Mouse (Mus musculus): ENCODE measurements around the gene Dnmt3c. TPM values are rescaled to one million over a fixed set of nuclear protein-coding genes. Genes with fewer than 3 reads are reported as not detected.
"Not testable (repeated sequence)": the region's sequence is repeated elsewhere in the genome, so short reads cannot be mapped to it uniquely, and the experiment has no call there.

The Dnmt3c gene
- not detected for total RNA-seq (2021)

DNA sequence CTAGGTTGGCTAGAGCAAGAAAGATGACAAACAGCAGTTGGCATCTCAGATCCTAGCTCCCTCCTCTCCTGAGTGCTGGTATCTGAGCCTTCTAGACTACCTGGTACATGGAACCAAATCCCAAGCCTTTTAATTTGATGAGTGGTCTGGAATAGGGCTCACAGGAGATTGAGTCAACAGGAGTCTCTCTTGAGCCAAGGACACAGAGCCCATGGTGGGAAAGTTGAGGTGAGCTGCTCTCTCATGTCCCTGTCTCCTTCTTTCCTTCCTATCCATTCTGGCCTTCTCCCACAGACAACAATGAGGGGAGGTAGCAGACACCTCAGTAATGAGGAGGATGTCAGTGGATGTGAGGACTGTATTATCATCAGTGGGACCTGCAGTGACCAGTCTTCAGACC, at the start of gene Dnmt3c:
Gene Dnmt3c (plus strand): TSS at position 301 of the 400 bp plus-strand sequence.
- no peak for DNase-seq

DNA sequence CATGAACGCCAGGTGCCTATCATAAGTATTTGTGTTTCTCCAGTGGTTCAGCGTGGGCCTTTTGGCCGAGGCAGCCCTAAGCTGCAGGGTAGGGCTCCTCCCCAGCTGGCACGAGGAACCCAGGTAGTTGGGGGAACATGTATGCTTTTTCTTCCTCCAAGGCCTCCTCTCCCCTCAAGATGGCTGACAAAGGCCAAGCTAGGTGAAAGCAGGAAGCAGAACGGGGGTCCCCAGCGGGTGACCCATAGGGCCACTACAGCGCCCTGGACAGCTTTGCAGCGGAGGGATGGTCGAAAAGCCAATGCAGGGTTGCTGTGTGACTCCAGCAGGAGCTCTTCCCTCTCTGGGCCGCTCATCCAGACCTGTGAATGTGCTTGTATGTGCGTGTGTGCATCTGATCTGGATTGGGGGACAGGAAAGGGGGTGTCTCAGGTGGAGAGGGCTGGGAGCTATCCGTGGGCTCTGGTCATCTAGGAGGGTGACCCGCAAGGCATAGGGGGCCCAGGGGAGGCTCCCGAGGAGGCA, 47.6 kb upstream of the Dnmt3c start:
- no peak for DNase-seq

DNA sequence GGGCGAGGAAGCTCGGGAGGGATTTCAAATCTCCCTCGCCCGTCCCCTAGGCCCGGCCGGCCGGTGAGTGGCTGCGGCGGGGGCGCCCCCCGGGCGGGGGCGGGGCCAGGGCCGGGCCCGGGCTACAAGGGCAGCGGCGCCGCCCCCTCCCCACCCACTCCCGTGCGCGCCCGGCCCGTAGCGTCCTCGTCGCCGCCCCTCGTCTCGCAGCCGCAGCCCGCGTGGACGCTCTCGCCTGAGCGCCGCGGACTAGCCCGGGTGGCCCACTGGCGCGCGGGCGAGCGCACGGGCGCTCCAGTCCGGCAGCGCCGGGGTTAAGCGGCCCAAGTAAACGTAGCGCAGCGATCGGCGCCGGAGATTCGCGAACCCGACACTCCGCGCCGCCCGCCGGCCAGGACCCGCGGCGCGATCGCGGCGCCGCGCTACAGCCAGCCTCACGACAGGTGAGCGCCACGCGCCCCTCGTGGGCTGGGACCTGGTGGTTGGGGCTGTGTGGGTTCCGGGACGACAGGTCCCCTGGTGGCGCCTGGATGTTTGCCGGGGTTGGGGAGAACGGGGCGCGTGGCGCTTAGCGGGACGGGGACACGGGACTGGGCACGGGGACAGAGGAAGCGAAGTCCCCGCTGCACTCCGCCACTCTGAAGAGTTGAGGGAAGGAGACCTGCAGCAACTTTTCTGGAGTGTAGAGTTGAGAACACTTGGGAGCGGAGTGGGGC, 47.0 kb upstream of the Dnmt3c start, which contains the start of gene Dnmt3b:
Gene Dnmt3b (plus strand): TSS at position 153 of the 716 bp plus-strand sequence.
- peak; percentile 67 for DNase-seq

DNA sequence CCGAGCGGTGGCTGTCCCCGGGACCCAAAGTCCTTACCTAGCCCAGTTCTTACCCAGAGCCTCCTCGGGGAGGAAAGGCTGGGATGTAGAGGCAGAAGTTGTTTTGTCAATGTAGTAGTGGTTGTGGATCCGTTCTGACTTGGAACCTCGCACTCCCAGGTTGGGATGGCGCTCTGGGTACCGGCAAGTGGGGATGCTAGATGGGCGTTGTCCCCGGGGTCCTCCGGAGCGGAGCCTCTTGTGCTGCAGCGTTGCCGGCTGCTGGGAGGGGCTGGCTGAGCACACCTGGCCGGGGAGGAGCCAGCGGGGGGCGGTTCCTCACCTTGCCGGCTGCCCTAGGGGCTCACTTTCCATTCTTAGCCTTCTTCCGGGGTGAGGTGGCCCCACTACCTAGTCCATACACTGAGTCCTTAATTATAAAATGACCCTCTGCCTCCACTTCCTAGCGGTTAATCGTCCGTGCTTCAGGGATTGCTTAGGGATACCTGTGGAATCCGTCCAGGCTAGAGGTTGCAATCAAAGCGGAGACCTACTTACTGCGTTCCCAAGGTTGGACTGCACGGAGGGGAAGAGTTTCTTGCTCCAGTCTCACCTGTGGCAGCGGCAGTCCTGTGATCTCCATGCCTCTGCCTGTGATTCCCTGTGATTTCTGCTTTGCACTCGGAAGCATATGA, 46.3 kb upstream of the Dnmt3c start:
- no peak for DNase-seq

DNA sequence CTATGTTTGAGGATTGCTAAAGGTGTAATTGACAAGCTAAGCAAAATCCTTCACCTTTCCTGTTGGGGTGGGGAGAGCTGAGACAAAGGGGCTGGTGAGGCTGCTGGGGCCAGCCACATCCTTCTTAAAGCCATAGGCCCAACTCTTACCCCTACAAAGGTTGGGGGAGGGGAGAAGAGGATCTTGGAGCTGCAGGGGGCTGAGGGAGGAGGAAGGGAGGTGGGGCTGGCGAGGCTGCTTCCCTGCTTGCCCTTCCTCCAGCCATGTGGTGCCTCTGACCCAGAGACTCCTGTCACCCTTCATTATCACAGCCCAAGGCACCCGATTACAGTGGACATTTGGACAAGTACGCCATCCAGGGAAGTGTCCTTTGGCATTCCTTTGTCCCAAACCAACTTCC, 44.8 kb upstream of the Dnmt3c start:
- no peak for DNase-seq

DNA sequence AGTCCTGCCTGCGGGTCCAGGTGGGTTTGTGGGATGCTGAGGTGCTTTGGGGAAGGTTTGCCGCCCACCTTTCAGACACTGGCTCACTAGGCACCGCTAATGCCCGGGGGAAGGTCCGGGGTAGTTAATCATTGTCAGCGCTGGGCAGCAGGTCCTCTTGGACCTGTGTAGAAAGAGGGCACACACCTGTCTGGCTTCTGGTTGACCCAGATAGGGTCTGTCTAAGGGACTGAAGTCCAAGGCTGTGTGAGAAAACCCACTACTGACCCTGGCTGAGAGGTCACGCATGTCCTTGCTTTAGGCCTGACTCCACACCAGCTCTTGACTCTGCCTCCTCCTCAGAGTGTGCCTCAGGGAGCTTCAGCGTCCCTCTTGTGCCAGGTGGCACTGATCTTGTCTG, 38.8 kb upstream of the Dnmt3c start:
- DNase-seq, result not testable (repeated sequence)

DNA sequence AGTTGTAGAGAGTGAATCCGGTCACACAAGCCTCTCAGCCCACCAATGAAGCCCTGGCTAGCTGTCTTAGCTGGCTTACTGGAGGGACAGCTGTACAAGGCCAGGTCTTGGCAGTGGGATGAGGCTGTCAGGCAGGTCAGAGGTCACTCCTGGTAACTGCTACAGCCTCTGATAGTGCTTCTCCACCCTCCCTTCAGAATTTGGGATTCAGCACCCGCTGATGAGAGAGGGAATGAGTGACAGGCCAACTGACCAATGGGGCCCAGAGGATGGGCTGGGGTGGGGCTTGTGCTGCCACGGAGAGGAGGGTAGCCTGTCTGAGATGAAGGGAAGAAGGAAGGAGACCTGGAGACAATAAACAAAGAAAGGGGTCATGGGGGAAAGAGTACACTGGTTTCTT, 35.8 kb upstream of the Dnmt3c start:
- DNase-seq, result peak; percentile 18

DNA sequence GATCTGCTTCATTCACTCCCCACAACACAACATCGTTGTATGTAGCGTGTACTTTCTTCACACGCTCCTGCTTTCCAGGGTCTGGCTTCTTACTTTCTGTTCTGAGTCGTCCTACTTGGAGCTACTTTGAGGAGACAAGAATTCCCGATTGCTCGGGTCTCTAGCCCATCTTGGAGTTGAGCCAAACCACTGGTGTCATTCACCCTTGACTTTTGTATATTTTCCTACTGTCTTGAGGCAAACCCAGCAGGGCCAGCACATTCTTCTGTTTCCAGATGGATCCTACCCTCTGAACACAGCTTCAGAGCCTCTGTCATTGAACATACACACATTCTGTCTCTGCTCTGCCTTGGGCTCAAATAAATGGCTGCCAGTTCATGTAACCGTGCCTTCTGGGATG, 31.1 kb upstream of the Dnmt3c start:
- no peak for DNase-seq

DNA sequence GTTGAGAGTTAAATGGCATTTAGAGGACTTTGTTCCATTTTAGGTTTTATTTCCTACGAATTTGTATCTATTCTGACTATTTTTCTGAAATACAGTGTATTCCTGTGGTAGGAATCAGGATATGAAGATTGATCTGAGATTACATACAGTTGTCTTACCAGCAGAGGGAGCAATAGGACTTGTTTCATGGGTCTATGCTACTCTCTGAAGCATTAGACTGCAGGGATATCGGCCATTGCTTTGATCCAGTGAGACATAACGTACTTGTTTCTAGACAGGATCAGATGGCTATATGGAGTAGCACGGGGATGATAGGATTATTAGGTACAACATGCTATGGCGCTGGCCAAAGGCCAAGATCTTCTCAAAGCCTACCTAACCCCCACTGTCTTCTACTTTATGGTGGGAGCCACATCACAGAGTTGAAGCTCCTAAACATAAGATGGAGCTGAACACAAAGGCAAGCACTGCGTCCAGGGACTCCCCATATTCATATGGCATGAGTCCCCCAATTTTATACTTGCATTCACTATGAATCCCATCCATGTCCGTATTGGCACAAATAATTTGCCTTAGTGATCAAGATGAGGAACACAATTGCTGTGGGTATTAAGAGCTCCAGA, 27.6 kb upstream of the Dnmt3c start:
- DNase-seq, result no peak

DNA sequence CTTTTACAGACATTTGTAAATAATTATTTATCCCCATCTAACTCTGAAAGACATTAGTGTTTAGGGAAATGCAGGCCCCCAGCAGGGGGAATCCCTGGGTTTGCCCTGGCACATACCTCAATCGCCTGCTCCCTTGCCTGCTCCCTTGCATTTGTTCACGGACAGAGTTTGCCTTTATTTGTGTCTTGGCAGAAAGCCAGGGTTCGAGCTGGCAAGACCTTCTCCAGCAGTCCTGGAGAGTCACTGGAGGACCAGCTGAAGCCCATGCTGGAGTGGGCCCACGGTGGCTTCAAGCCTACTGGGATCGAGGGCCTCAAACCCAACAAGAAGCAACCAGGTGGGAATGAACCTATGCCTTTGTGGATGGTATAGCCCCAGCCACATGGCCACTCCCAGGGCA, 26.3 kb upstream of the Dnmt3c start:
- DNase-seq, result peak; percentile 15

DNA sequence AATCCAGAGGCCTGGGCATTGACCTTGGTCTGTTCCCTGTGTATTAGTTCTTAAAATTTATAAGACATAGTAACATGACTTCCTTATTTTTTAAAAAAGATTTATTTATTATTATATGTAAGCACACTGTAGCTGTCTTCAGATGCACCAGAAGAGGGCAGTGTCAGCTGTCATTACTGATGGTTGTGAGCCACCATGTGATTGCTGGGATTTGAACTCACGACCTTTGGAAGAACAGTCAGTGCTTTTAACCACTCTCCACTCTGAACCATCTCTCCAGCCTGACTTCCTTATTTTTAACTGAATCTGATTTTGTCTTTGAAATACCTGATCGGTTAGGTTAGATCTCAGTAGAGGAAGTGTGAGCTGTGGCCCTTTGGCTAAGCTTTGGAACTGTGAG, 23.8 kb upstream of the Dnmt3c start:
- DNase-seq, result no peak

DNA sequence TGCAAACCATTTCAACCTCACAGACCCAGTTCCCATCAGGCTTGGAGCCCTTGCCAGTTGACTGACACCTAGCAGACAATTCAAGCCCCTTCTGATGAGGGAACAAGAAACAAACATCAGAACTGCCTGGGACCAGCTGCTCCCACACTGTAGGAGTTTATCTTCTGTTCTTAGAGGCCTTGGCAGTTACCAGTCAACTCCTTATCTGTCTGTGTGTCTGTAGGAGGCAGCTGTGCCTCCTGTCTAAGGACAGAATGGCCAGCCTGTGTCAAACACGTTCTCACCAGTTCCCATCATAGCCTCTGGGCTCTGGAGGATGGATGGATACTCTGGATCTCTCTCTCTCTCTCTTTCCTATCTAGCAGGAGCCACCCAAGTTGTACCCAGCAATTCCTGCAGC, 21.1 kb upstream of the Dnmt3c start:
- not testable (repeated sequence) for DNase-seq

DNA sequence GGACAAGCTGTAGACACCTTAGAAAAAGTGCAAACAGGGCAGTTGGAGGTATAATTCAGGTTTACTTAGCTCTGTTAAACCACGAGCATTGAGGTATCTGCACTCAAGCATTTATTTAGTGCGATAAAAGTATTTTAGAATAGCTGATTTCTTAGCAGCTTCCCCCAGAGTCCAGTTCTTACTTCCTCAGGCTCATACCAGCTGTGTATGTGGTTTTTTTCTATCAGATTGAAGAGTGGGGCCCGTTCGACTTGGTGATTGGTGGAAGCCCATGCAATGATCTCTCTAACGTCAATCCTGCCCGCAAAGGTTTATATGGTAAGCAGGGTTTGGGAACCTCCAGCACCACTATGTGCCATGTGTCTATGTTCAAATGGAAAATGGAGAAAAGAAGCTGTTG, 19.5 kb upstream of the Dnmt3c start:
- no peak for DNase-seq

DNA sequence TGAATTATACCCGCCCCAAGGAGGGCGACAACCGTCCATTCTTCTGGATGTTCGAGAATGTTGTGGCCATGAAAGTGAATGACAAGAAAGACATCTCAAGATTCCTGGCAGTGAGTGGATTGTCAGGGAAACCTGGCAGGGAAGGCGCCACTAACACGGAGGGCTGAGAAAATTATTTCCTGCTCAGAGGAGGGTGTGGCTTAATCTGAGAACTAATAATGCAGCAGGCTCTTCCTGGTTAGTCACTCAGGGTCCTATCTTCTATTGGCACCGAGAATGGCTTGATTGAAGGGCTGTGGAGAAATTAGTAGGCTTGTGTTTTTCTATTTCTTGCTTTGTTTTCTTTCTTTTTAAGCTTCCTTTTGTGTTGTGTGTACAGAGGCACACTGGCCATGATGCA, 18.9 kb upstream of the Dnmt3c start:
- DNase-seq, result no peak

DNA sequence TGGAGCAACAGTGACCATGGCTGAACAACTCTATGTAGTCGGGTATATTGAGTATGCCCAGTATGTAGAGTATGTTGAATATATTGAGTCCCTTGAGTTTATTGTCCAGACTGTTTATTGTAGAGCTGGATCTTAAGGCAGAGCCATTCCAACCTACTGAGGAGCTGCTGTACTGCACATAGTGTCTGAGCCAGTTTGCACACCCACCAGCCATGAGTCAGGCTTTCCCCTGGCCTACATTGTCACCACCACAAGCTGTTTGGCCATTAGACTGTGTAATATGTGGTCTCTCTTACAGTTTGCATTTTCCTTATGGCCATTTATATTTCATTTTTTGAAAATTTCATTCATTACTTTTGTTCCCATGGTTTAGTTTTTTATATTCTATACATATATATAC, 16.5 kb upstream of the Dnmt3c start:
- no peak for DNase-seq

DNA sequence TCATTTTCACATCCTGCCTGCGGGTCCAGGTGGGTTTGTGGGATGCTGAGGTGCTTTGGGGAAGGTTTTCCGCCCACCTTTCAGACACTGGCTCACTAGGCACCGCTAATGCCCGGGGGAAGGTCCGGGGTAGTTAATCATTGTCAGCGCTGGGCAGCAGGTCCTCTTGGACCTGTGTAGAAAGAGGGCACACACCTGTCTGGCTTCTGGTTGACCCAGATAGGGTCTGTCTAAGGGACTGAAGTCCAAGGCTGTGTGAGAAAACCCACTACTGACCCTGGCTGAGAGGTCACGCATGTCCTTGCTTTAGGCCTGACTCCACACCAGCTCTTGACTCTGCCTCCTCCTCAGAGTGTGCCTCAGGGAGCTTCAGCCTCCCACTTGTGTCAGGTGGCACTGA, 3.0 kb upstream of the Dnmt3c start:
- not testable (repeated sequence) for DNase-seq

DNA sequence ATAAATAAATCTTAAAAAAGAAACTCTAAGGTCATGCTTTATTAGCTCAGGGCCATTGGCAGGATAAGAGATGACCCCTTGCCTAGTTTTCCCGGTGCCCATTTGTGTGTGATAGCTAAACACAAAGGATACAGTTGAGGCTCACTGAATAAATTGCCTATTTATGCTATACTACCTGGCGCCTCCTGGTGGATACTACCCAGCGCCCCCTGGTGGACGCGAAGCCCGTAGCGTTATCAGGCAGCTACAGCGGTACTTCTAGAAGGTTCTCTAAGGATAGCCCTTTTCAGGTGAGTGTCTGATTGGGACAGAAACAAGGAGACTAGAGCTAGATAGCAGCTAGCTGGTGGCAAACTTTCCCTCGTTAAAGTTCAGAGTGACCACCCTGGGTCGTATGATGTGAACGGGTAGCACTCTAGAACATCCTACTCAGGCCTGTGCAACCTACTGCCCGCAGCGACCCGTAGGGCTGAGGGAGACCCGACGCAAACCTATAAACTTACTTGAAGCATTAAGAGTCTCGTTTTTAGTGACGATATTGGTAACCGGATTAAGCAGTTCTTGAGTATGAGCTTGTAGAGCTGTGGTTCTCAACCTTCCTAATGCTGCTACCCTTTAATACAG, 1.9 kb upstream of the Dnmt3c start:
- peak; percentile 64 for DNase-seq

DNA sequence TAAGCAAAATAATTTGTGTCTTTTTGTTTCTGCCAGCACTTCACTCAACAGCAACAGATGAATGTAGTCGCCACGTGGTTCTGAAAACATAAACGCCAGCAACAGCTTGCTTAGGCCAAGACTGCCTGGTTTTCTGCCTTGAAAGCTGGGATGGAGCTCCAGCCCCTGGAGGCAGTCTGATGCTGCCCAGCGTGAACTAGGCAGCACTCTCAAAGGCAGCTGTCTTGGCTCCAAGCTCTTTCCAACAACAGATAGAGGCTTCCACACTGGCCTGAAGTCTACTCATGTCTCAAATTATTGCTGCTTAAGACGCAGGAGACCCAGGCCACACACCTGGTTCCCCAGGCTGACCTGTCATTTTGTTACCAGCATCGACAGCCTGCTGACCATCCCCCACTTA, 6.9 kb downstream of the Dnmt3c start:
- no peak for DNase-seq

DNA sequence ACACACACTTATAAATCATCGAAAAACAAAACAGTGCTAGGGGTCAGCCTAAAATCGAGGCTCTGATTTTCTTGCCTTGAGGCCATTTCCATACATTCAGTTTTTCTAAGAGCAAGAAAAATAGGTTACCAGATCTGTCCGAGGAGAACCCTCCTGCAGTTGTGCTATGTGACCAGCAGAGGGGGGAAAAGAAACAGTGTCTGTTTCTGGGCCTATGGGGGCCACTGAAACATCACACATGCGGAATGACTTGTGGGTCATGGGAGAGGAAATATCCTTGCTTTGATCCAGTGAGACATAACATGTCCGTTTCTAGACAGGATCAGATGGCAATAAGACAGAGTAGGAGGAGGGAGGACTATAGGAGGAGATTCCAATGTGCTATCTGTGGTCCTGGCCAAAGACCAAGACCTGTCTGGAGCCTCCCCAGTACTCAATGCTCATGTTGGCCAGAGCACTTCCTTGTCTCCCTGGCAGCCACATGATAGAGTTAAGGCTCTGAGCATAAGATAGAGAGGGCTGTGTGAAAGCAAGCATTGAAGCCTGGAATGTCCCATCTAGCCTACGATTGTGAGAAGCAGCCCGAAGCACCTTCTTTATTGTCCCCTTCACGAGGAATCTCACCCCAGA, 14.4 kb downstream of the Dnmt3c start:
- peak; percentile 51 for DNase-seq

DNA sequence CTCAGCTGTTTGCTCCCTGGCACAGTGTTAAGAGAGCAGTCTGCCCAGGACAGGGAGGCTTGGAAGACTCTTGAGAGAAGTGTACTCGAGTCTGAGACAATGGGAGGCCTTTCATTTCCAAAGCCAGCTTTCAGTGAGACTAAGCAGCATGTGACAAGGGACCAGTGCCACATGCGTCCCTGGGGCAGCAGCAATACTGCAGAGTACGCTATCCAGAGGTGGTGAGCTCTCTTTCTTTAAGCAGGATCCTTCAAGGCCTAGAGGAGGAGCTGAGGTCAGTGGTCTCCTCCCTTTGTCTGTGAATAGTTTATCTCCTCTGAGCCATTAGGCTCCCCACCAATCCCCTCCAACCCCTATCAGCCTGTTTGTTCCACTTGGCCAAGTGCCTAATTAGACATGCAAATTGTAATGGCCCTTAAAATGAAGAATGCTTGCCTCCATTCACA, 16.2 kb downstream of the Dnmt3c start:
- no peak for DNase-seq

DNA sequence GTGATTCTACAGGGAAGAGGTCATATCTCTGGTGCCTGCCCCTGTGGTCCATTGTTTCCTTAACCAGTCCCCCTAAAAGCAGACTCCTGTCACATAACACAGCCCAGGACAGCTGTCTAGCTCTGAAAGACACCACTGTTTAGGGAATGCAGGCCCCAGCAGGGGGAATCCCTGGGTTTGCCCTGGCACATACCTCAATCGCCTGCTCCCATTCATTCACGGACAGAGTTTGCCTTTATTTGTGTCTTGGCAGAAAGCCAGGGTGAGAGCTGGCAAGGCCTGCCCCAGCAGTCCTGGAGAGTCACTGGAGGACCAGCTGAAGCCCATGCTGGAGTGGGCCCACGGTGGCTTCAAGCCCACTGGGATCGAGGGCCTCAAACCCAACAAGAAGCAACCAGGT, 16.8 kb downstream of the Dnmt3c start:
- peak; percentile 70 for DNase-seq

DNA sequence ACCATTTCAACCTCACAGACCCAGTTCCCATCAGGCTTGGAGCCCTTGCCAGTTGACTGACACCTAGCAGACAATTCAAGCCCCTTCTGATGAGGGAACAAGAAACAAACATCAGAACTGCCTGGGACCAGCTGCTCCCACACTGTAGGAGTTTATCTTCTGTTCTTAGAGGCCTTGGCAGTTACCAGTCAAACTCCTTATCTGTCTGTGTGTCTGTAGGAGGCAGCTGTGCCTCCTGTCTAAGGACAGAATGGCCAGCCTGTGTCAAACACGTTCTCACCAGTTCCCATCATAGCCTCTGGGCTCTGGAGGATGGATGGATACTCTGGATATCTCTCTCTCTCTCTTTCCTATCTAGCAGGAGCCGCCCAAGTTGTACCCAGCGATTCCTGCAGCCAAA, 21.4 kb downstream of the Dnmt3c start:
- DNase-seq, result not testable (repeated sequence)

DNA sequence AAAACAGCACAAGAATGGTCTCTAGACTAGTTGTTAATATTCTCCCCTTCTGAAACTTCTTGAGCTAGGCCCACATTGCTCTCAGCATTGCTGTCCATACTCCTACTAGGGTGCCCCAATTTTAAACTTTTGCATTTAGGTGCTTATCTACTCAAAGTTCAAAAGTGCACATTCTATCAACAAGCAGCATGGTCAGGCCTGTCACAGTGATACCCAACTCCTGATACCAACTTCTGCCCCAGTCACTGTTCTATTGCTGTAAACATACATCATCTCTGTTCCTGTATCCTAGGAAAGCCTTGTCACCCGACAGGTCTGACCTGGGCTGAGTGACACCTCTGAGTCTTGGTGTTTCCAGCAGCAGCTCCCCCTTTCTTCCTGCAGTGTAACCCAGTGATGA, 26.6 kb downstream of the Dnmt3c start:
- DNase-seq, result no peak

Measured in heart, postnatal 4 days (tissue).